Mouse (Mus musculus) adipocyte (in vitro differentiated cells): Measurements from ENCODE around the gene Tank.

ENCODE experiments used
- DNase-seq: peaks from one replicate; pipeline ENCODE4 v3.0.0-alpha.2; 2016; ENCODE audit warnings: low spot score

Tank gene

DNA sequence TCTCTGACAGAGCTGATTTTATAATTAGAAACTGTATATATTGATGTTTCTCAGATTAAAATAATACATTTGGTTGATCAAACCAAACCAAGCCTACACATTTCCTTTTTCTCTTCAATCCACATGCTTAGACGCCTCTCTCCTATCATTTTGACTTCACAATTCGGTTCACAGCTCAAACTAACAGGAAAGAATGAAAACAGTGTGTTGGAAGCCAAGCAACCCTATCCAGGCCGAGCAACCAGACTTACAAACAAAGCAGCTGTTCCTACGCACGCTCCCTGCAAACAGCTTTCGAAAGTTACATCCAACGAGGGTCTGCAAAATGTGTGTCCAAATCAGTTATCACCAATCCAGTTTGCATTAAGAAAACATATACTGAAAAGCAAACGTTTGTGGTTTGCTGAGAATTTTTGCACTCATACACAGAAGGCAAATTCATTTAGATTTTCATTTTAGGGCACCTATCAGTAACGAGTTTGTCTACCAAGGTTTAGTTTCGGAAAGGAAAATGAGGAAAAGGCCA, 2.2 kb downstream of the Tank start:
- no peak for DNase-seq

DNA sequence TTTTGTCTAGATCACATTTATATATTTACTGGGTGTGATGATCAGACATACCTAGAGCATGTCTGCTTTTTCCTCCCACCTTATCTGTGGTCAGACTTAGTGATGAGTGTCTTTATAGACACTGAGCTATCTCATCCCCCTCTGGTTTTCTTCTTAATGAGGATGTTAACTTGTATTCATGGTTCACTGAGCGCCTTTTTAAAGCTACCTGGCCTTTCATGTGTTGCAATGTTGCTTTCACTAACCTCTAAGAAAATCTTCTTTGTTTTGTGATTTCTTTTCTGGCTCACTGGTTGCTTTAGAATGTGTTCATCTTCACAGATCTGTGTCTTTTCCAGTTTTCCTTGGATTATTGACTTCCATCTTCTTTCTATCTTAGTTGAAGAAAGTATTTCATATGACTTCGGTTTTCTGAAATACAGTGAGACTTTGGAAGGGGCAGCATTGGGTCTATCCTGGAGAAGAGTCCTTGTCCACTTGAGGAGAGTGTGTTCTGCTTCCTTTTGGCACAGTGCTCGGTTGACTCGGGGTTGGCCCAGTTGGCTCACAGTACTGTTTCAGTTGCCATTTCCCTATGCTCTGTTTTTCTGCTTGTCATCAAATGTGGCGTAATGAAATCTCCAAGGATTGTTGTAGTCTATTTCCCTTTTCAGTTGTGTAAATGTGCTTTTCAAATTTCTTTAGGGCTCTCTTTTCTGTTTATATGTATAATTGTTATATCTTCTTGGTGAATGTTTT, 4.4 kb downstream of the Tank start:
- peak; percentile 98 for DNase-seq

DNA sequence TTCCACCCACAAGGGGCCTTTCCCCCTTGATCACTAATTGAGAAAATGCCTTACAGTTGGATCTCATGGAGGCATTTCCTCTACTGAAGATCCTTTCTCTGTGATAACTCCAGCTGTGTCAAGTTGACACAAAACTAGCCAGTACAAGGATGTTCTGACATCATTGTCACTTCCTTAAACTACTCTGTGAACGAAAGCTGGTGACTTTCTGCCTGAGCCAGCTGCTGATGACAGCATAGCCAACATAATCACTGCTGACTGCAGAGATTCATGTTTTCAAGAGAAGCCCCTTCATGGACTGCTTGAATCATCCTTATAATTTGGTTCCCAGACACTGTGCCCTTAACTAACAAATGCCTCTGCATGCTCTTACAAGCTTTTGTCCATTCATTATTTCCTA, 7.1 kb downstream of the Tank start:
- no peak for DNase-seq

DNA sequence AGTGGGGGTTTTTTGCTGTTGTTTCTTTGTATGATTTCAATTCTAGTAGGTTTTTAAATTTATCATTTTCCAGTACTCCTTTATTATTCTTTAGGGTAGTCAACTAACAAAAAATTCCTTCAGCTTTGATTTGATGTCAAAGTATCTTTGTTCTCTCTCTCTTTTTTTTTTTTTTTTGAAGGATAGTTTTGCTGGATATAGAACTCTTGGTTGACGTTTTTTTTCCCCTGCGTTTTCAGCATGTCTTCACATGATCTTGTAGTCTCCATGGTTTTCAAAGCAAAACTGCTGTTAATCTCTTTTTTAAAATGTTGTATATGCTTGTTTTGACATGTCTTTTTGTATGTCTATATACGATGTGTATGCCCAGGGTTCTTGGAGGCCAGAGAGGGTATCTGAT, 7.8 kb downstream of the Tank start:
- DNase-seq, result no peak

DNA sequence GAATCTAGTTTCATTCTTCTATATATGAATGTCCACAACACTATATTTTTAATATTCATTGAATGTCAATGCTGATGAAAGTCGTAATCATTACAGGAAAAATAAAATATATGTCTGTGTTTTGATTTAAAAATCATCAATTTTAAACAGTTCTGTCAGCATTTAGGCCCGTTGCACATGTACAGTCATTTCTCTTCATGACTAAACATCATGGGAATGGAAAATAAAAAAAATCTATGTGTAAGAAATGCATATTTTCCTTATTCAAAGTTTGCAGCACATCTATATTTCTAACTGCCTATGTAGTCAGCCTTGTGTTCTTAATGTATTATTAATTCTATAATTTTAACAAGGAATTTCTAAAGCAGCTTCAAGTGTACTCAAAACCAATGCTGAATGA, 12.4 kb downstream of the Tank start:
- DNase-seq, result no peak

DNA sequence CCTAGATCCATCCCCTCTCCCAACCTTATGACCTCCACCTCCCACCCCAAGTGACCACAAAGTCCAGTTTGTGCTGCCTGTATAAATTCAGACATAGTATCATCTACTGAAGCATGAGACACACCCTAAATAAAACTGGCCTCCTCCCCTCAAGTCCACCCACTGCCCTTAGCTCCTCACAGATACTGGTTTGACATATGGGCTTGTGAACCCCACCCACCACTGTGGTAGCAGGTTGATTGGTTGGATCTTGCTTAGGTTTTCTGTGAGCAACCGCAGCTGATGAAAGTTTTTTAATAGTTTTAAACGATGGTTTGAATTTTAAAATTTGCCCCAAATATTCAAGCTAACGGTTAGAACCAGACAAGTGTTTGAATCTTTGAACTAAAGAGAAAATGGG, 13.7 kb downstream of the Tank start:
- DNase-seq, result no peak

DNA sequence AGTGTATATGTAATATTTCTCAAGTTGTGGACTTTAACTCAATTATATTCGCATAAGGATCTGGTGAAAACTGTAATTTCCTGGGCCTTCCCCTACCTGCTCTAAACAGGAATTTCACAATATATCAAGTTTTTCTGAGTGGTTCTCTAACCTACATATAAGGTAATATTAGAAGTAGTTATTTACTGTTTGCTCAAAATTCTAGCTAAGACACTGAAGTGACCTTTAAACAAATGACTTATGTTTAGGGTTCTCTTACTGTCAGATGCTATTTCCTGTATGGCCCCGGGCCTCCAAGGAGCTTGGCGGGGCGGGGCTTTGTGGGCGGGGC, 14.3 kb downstream of the Tank start:
- no peak for DNase-seq

DNA sequence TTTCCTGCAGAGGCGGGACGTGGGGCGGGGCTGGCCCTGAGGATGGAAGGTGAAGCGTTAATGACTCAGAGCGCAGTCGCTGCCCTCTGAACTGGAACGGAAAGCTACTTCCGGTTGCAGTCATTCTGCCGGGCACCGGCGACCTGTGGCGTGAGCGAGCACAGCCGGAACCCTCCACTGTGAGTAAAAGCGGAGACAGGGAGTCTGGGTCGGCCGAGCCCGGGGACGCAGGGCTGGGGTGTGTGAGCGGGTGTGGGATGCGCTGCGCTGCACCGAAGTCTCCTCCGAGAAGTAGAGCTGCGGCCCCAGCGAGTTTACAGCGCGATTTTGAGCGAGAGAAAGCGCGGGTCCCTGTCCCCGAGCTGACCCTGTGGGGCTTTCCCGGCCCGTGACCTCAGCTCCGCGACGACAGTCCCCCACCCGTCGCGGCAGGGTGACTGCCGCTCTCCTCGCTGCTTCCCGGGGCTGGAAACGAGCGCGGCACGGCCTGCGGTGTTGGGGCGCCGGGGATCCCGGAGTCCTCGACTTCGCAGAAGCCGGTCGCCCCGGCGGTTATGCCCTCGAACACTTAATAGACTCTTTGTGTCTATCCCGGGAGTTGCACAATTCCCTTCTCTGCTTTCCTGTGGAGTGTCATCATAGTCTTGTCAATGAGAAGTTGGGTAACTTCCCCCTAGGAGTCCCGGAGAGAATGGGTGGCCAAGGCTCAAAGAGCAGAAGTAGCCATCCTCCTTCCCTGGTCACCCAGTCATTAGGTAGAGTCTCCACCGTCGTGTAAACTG, 14.8 kb downstream of the Tank start:
- peak; percentile 97 for DNase-seq

DNA sequence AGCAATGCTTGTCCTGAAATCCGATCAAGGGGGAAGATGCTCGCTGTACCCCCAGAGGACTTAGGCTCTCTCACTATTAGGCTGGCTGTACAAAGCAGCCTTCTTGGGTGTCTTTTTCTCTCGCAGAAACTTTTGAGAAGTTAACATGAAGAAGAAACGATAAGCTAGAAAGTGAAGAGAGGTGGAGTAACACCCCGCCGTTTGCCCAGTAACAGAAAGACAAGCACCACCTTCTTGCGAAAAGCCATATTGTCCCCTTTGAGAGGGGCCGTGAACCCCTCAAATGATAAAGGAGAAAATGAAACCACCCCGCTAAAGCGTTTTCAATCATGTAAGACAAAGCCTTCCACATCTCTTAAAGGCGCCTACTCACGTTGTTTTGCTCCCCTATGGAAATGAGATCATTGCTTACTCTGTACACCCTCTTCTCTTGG, 15.5 kb downstream of the Tank start:
- DNase-seq, result peak; percentile 60

DNA sequence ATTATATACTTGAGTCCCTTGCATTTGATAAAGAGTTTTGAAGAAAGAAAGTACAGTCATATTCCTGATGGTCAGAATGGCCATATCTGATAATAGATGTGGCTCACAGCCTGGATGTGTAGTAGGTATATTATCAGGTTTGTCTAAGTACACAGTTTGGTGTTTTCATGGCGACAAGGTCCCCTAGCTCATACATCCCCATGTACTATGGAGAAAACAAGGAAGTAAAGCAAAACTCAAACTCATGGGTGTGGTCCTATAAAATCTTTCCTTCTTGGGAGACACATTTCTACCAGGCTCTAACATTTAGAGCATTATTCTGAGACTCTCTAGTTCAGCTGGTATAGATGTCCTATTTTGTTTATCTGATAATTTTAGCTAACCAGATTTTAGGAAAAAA, 21.3 kb downstream of the Tank start:
- no peak for DNase-seq

DNA sequence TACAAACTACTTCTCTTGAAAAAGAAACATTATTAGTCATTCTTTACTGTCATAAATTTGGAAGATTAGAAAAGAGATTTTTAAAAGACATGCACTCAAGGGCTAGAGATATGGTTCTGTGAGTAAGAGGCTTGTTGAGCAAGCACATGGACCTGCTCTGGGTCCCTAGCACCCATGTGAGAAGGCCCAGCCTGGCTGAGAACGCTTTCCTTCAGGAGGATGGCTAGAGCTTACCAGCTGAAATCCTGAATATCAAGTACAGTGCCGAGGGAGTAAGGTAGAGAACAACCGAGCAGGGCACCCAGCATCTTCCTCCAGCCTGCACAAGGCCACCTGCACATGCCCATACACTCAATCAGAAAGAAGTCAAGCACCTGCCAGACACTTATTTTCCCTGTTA, 25.1 kb downstream of the Tank start:
- no peak for DNase-seq

DNA sequence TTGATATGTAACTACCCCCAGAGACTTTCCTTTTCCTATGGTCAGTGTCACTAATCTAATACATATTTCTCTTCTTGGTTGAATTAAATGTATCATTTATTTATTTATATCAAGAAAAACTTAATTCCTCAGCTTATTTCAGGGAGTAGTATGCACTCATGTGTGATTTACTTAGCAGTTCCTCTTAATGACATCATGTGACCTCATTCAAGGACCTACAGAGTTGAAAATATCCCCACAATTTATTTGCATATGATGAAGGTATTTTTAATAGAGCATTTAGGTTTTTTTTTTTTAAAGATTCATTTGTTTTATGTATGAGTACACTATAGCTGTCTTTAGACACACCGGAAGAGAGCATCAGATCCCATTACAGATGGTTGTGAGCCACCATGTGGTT, 28.6 kb downstream of the Tank start:
- DNase-seq, result no peak

DNA sequence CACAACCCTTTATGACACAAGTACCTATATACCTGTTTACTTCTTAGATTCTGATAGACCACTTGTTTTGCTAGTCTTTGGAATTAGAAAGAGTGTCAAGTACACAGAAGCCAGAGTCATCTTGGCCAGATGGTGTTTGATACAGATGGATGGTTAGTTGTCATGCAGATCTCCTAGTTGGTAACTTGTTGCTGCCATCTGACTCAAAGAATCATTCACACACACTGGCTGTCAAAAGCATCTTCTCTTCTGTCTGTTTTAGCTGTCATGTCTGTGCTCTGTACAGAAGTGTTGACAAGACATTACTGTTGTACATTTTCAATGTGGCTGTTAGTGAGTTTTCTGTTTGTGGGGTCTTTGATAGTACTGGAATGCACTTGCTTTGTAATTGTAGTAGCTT, 45.6 kb downstream of the Tank start:
- no peak for DNase-seq

DNA sequence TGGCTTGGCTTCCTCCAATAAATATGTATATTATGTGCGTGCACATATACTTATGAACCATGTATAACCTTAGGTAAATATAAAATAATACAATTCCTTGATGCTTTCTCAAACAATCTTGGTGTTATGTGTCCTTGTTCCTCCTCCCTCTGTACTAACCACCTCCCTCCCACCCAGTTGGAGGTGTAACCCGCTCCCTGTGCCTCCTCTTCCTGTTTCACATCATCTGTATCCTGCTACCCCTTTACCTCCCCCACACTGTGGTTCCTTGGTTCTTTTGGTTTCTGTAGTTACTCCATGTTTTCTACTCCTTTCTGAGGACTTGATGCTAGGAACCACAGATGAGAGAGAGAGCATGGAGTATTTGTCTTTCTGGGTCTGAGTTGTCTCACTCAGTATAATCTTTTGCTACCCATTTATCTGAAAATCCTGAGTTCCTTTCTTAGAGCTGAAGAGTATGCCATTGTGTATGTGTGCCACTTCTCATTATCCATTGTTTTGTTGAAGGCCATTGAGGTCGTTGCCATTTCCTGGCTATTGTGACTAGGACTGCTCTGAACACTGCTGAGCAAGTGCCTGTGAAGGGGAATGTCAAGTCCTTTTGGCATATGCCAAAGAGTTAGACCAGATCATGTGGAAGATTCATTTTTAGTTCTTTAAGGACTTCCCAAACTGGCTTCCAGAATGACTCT, 52.6 kb downstream of the Tank start:
- DNase-seq, result no peak

DNA sequence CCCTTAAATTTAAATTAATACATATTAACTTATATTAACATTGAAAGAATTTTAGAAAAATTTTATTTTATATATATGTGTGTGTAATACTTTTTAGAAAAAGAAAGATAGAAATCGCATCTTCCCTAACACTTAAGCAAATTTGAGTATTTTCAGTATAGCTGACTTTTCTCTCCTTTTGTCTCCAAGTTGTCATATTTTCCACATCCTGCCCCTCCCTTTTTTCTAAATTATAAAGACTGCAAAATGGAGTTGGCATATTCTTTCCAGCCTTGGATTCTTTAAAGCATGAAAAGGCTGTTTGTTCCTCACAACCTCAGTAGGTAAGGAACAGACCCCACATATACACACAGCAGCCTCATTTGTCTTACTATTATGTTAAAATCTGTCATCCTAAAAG, 56.7 kb downstream of the Tank start:
- no peak for DNase-seq

DNA sequence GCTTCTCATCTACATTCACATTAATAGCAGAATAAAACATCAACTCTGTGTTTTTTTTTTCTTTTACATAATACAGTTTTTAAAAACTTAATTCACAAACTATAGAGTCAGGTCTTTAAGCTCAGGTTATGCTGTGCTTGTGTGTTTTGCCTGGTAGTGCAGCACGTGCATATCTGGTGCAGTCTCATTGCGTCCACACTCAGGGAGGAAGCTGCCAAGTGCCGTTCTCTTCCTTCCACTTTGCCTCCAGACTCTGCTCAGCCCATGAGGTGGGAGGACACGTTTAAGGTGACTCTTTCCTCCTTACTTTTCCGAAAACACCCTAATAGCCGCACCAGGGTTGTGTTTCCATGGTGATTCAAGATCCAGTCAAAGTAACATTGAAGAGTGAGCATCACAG, 59.8 kb downstream of the Tank start:
- no peak for DNase-seq

DNA sequence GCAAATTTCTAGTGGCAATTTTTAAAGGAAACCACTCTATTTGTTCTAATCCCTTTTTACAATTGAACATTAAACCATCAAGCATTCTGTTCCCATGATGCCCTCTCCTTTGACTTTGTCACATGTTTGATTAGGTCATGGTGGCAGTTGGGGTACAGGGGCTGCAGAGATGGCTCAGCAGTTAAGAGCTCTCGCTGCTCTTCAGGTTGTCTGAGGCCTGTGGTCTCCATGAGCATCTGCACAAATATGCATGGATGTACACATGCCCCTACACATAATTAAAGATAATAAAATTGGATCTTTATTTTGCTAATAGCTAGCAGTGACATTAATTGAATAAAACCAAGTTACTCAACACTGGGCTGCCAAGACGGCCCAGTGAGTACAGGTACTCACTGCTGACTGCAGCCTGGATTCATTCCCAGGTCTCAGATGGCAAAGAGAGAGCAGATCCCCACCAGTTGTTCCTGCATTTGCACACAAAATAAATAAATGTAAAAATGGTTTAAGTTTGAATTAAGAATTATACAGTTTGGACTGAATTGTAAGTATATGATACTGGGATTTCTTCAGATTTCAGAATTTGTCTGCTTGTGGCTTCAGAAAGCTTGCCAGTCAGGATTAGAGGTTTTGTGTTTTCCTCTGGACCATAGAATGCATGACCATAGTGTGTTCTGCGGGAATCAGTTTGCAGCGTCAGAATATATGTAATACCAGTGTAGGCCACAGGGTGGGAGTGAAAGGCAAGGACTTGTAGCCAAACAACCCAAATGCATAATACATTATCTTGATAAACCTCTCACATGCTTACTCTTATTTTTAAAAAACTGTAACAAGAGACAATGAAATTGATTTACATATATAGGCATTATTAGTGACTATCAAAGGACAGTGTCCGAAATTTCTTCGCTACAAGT, 64.3 kb downstream of the Tank start:
- DNase-seq, result peak; percentile 71

DNA sequence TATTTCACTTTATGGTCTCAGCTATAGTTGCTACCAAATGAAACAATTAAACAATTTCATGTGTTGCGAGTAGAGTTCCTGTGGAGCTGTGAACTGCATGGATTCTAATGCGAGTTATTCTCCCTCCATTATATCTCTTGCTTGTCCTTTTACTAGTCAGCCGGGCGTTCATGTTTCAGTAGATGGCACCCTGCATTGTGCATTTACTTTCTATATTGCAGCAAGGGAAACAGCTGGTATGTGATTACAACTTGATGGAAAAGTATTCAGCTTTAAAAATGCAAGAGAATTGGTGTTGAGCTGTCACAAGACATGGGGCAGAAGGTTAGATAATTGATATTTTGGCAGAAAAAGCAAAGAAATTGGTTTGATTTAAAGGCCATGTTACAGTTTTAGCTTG, 72.8 kb downstream of the Tank start:
- no peak for DNase-seq

DNA sequence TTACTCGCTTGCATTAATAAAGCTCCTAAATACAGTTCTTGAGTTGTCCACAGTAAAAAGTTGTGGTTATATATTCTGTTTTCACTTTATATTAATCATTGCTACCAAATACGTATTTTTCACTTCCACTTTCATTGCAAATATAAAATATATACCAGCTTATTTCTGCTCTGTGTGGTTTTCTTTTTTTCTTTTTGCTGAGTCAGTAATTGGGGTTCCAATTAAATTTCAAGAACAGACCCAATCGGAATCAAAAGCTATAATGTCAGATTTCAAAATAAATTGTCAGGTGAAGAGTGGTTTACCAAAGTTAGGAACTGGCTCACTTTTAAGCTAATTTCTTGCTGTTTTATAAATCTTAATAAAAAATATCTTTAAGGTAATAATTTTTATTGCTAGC, 73.3 kb downstream of the Tank start:
- no peak for DNase-seq

DNA sequence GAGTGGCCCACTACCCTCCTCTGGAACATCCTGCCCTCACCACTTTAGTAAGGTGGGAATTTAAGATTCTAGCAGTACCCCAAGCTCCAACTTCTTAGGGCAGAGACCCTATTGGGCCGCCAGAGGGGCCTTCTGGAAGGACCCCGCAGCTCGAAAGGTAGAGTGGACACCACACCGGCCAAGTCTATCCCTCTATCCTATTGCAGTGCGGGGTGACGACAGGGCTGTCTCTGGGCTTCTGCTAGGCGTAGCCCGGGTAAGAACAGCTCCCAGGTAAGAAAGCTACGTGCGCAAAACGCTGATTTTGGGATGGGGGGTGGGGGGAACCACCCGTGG, 76.6 kb downstream of the Tank start:
- no peak for DNase-seq

DNA sequence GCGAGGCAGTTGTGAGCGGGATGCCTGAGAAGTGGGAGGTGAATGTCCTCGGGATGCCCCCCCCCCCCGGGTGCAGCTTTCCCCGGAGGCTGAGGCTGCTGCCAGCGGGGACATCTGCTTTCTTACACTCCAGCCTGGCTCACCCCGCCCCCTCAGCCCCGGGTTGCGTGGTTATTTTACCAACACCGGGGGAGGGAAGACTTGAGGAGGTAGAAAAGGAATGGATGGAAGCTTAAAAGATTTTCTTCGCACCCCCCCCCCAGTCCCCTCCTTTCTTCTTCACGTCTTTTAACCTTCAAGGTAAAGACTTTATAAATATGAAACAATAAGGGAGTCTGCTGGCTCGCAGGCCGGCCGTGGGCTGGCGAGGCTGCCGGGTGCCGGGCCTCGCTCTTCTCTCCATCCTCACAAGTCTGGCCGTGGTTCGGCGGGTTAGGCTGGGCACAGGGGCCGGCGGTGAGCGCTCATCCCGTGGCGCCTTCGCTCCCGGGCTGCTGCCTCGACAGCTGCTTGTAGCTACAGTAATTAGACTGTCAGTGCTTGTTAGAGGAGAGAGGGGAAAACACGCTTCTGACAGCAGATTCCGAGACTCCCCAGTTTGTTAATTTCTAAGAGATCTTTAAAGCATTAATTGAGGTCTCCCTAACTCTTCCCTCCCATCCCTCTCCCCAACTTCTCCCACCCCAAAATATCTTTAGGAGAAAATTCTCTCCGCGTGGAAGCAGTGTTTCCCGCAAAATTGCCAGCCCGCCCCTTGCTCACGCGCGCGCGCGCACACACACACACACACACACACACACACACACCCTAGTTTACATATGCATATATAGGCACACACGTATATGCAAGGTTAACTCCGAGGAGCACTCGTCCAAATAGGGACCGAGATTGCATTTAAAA, 77.2 kb downstream of the Tank start:
- no peak for DNase-seq
